Mouse (Mus musculus): ENCODE data around the gene D230025D16Rik. TPM values are rescaled to one million over a fixed set of nuclear protein-coding genes. Genes with fewer than 3 reads are reported as not detected.

Gene D230025D16Rik
- polyA plus RNA-seq, 1 experiment from 2014 or later, result 33.1 TPM

DNA sequence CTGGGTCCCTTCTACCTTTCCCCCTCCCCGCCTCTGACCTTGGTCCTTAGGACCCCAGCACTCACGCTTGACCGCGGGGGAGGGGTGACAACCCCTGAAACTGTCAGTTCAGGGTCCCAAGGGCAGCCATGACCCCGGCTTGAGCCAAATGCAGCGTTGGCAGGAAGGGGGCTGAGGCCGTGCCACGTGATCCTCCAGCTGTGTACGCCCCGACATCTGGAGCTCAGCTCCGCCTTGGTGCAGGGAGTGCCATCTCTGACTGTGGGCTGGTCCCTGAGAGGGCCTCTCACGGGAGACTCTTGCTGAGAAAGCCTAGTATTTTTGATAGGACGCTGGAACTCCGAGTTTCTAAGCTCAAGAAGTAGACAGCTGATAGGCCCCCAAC lies 30.0 kb downstream of the D230025D16Rik start, which contains the start of gene B3gnt9:
Gene B3gnt9, minus strand, starts transcription at position 188 of the 385 bp plus-strand sequence.
- peaks cover 34% of the 10 kb centered on the region for H3K36me3 ChIP-seq (replicated peaks; ENCODE audit: control insufficient read depth, insufficient read depth)
- H3K27me3 ChIP-seq (ENCODE audit: control insufficient read depth, insufficient read depth, low read length), result peaks cover 49% of the 10 kb centered on the region
- whole genome bisulfite sequencing, result 1% methylated on average over 14 of the region's 14 CpGs
- H3K4me2 ChIP-seq (replicated peaks), result peak within 1 kb of the TSS; percentile 98
- peaks cover 16% of the 10 kb centered on the region; the same call in 1 of the 2 replicates for H3K4me1 ChIP-seq (replicated peaks; ENCODE audit: control insufficient read depth, insufficient read depth, low read length)
- peak within 1 kb of the TSS; percentile 72 for H3K9ac ChIP-seq
- H3K4me3 ChIP-seq (replicated peaks; ENCODE audit: low read length), result peak within 1 kb of the TSS; percentile 56
- DNase-seq (ENCODE audit: low spot score), result no peak
- H3K9me3 ChIP-seq (ENCODE audit: control insufficient read depth, low read length), result no peaks in the 10 kb centered on the region
- H3K27ac ChIP-seq, result peak within 1 kb of the TSS; percentile 60
- ATAC-seq (ENCODE audit: low FRiP score), result peak; percentile 11; the same call in 1 of the 2 replicates

DNA sequence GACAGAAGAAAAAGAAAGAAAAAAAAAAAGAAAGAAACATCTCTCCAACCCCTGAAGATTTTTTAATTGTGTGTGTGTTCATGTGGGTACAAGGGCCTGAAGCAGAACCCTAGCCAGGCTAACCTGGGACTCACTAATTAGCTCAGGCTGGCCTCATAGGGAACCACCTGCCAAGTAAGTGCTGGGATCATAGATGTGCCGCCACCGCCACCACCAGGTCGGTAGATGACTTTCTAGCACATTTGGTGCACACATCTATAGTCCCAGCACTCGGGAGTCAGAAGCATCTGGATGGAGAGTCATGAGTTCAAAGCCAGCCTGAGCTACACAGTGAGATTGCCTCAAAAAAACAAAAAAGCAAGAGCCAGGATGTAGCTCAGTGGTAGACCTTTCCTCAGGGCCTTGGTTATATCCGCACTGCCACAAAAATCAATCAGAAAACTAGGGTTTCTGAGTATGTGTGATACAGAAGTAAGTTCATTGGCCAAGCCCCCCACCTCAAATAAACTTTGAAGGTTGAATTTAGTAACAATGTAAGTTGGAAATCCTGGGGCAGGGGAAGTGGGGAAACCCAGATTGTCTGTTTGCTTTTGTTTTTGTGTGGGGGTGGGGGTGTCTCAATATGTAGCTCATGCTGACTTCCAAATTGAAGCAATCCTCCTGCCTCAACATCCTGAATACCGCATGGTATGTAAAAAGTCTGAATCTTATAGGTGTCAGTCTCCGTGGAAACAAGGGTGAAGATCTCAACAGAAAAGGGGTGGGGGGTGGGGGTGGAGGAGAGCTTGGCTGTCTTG lies 32.6 kb downstream of the D230025D16Rik start:
- no peak for DNase-seq (ENCODE audit: low spot score)
- Histone ChIP-seq H3K4me2 (replicated peaks) (no peak overlapping the region), H3K27me3 (ENCODE audit: control insufficient read depth, insufficient read depth, low read length) (peaks cover 73% of the 10 kb centered on the region), H3K4me1 (replicated peaks; ENCODE audit: control insufficient read depth, insufficient read depth, low read length) (peaks cover 16% of the 10 kb centered on the region; the same call in 1 of the 2 replicates), H3K36me3 (replicated peaks; ENCODE audit: control insufficient read depth, insufficient read depth) (peaks cover 10% of the 10 kb centered on the region), H3K9ac (no peak overlapping the region), H3K4me3 (replicated peaks; ENCODE audit: low read length) (no peak overlapping the region), H3K9me3 (ENCODE audit: control insufficient read depth, low read length) (no peaks in the 10 kb centered on the region), H3K27ac (no peak overlapping the region)
- WGBS, result 73% methylated on average over 7 of the region's 7 CpGs
- no peak for ATAC-seq (ENCODE audit: low FRiP score)

DNA sequence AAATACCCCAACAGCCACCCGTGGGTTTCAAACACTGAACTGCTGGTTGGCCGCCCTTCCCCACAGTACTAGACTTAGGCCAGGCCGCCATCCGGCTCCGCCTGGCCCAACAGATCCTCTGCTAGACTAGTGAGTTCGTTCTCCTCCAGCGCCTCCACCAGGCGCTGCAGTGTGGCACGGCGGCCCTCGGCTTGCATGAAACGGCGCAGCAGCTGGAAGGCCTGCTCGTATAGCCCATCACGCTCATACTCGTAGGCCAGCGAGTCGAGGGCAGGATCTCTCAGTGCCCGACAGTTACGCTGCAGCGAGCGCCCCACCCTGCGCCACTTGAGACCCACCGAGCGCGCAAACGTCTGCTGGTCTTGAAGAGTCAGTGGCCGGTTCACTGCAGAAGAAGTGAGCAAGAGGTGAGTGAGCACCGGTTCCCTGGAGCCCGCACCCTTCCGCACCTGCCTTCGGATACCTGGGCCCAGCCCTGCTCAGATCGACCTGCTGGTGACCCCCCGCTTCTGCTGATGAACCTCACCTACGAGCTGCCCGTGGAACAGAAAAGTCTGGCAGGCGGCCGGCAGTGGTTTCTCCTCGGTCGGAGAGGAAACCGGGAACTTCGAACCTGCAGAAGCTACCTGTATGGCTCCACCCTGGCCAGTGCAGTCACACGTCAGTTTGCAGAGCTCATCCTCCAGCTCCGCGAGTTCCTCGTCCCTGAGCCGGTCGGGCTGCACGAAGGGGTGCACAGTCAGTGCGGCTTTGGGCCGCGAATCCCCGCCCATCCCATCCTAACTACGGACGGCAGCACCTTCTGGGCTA lies 34.2 kb downstream of the D230025D16Rik start:
- DNase-seq (ENCODE audit: low spot score), result no peak
- under 1% methylated on average over 55 of the region's 55 CpGs for WGBS

DNA sequence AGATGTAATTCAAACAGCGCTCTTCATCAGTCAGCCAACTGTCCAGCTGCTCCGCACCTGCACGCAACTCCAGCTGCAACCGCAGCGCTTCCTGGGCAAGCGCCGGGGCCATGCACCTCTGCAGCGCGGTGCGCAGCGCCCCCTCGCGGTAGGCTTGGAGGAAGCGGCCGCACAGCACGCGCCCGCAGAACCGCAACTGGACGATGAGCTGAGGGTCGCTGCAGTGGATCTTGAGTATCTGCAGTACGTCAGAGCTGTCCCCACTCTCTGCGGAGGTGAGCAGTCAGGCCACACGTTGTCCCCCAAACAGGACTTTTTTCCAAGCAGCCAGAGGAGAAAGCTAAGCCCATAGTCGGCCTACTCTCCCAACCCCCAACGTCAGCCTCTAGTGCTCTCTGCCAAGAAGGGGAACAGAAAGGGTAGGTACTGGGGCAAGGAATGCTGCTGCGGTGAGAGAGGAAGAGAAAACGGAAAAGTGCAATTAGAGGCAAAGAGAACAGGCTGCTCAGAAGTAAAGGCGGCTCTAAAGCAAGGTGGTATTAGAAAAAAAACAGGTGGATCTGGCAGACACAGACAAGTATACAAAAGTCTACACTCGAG lies 34.9 kb downstream of the D230025D16Rik start:
- no peak overlapping the region for H3K27ac ChIP-seq
- H3K9ac ChIP-seq, result no peak overlapping the region
- no peaks in the 10 kb centered on the region for H3K36me3 ChIP-seq (replicated peaks; ENCODE audit: control insufficient read depth, insufficient read depth)
- 3% methylated on average over 30 of the region's 30 CpGs for WGBS
- H3K4me2 ChIP-seq (replicated peaks), result peak overlapping the region; percentile 68
- peak; percentile 83 for DNase-seq (ENCODE audit: low spot score)
- H3K4me3 ChIP-seq (replicated peaks; ENCODE audit: low read length), result peak overlapping the region; percentile 32
- H3K4me1 ChIP-seq (replicated peaks; ENCODE audit: control insufficient read depth, insufficient read depth, low read length), result peaks cover 15% of the 10 kb centered on the region; the same call in 1 of the 2 replicates
- H3K9me3 ChIP-seq (ENCODE audit: control insufficient read depth, low read length), result no peaks in the 10 kb centered on the region
- ATAC-seq (ENCODE audit: low FRiP score), result peak; percentile 64
- H3K27me3 ChIP-seq (ENCODE audit: control insufficient read depth, insufficient read depth, low read length), result peaks cover 90% of the 10 kb centered on the region

More for the DNA sequence above, 34.2 kb downstream of the D230025D16Rik start:
- Histone ChIP-seq H3K27me3 (ENCODE audit: control insufficient read depth, insufficient read depth, low read length) (peaks cover 87% of the 10 kb centered on the region), H3K36me3 (replicated peaks; ENCODE audit: control insufficient read depth, insufficient read depth) (no peaks in the 10 kb centered on the region), H3K4me3 (replicated peaks; ENCODE audit: low read length) (peak overlapping the region; percentile 32), H3K9me3 (ENCODE audit: control insufficient read depth, low read length) (no peaks in the 10 kb centered on the region), H3K9ac (no peak overlapping the region), H3K4me2 (replicated peaks) (peak overlapping the region; percentile 68), H3K4me1 (replicated peaks; ENCODE audit: control insufficient read depth, insufficient read depth, low read length) (peaks cover 16% of the 10 kb centered on the region; the same call in 1 of the 2 replicates), H3K27ac (no peak overlapping the region)
- ATAC-seq (ENCODE audit: low FRiP score), result peak; percentile 29

DNA sequence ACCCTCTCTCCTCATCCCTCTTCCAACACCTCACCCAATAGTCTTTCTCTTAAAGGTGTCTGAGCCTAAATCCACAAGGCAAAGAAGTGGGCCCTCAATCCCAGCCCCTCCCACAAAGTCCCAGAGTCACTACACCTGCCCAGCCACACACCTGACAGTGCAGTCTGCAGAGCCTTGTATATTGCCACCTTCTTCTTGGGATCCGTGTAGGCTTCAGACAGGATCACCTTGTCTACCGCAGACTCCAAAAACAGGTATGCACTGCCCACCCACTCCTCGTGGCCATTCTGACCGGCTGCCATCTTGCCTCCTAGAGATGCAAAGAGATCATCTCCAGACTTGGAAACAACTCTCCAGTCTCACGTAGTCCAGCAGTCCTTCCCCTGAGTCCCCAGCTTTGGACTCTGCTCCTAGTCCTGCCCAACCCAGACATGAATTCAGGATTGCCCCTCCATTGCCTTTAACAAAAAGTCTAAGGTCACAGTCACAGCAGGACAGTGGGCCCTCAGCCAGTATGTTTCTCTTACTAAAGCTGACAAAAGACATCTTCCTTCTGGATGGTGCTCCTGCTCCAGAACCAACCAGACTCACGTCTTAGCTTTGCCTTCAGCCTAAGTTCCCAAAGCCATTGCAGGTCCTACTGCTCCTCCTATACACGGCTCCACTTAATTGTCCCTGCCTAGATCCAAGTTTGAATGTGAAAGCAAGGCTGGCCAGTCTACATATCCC lies 35.6 kb downstream of the D230025D16Rik start:
- 52% methylated on average over 7 of the region's 7 CpGs for WGBS
- Histone ChIP-seq H3K4me1 (replicated peaks; ENCODE audit: control insufficient read depth, insufficient read depth, low read length) (peaks cover 11% of the 10 kb centered on the region; the same call in 1 of the 2 replicates), H3K9ac (no peak overlapping the region), H3K27ac (no peak overlapping the region), H3K27me3 (ENCODE audit: control insufficient read depth, insufficient read depth, low read length) (peaks cover 90% of the 10 kb centered on the region), H3K4me2 (replicated peaks) (no peak overlapping the region), H3K36me3 (replicated peaks; ENCODE audit: control insufficient read depth, insufficient read depth) (no peaks in the 10 kb centered on the region), H3K4me3 (replicated peaks; ENCODE audit: low read length) (no peak overlapping the region), H3K9me3 (ENCODE audit: control insufficient read depth, low read length) (no peaks in the 10 kb centered on the region)
- ATAC-seq (ENCODE audit: low FRiP score) (no peak), DNase-seq (ENCODE audit: low spot score) (no peak)

DNA sequence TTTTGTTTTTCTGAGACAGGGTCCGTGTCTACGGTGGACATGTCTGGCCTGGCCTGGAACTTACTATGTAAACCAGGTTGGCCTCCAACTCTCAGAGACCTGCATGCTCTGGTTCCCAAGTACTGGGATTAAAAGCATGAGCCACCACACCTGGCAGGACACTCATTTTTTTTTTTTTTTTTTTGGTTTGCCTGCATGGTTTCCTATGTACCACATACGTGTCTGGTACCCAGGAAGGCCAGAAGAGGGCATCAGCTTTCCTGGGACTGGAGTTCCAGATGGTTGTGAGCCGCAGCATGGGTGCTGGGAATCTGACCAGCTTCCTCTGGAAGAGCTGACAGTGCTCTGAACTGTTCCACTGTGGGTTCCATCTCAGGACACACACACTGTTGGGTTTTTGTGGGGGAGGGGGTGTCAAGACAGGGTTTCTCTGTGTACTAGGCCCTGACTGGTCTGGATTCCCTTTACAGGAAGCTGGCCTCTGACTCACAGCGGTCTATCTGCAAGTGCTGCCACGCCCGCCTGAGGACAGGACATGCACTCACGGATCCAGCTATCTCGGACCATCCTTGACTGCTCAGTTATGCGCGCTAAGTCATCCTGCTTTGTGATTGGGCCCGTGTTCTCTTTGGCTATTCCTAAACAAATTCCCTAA lies 36.5 kb downstream of the D230025D16Rik start:
- Histone ChIP-seq H3K4me2 (replicated peaks) (no peak overlapping the region), H3K4me3 (replicated peaks; ENCODE audit: low read length) (no peak overlapping the region), H3K27me3 (ENCODE audit: control insufficient read depth, insufficient read depth, low read length) (peaks cover 90% of the 10 kb centered on the region), H3K27ac (no peak overlapping the region), H3K9ac (no peak overlapping the region), H3K36me3 (replicated peaks; ENCODE audit: control insufficient read depth, insufficient read depth) (no peaks in the 10 kb centered on the region), H3K9me3 (ENCODE audit: control insufficient read depth, low read length) (no peaks in the 10 kb centered on the region), H3K4me1 (replicated peaks; ENCODE audit: control insufficient read depth, insufficient read depth, low read length) (peaks cover 11% of the 10 kb centered on the region; the same call in 1 of the 2 replicates)
- ATAC-seq (ENCODE audit: low FRiP score), result no peak
- 85% methylated on average over 12 of the region's 12 CpGs for WGBS
- no peak for DNase-seq (ENCODE audit: low spot score)

DNA sequence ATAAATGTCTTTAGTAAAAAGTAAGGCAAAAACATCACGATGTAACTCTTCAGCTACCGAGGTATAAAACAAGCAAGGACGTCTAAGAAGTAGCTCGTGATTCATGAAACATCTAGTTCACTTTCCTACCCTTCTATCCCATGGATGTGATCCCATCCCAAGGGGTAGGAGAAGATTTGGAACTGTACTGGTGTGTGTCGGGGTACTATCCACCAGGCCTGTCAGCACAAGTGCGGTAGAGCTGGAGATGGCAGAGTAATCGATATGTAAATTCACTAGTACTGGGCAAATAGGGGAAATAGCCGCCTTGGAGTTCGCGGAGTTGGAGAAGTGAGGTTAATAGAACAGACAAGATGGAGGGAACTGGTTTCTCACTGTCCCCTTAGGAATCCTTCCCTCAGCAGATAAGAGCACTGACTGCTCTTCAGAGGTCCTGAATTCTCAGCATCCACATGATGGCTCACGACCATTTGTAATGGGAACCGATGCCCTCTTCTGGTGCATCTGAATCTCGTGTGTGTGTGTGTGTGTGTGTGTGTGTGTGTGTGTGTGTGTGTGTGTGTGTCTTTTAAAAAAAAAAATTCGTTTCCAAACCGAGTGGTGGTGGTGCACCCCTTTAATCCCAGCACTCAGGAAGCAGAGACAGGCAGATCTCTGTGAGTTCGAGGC lies 38.4 kb downstream of the D230025D16Rik start:
- H3K27ac ChIP-seq, result no peak overlapping the region
- no peaks in the 10 kb centered on the region for H3K36me3 ChIP-seq (replicated peaks; ENCODE audit: control insufficient read depth, insufficient read depth)
- 40% methylated on average over 16 of the region's 16 CpGs for WGBS
- peak overlapping the region; percentile 76; the same call in 1 of the 2 replicates for H3K4me2 ChIP-seq (replicated peaks)
- H3K4me3 ChIP-seq (replicated peaks; ENCODE audit: low read length), result 0 out of 2 replicates have a peak overlapping the region, but pooled peaks have one; percentile 42
- H3K9ac ChIP-seq, result 0 out of 2 replicates have a peak overlapping the region, but pooled peaks have one; percentile 58
- H3K9me3 ChIP-seq (ENCODE audit: control insufficient read depth, low read length), result no peaks in the 10 kb centered on the region
- ATAC-seq (ENCODE audit: low FRiP score) (no peak), DNase-seq (ENCODE audit: low spot score) (no peak)
- peaks cover 92% of the 10 kb centered on the region for H3K27me3 ChIP-seq (ENCODE audit: control insufficient read depth, insufficient read depth, low read length)
- H3K4me1 ChIP-seq (replicated peaks; ENCODE audit: control insufficient read depth, insufficient read depth, low read length), result peaks cover 18% of the 10 kb centered on the region; the same call in 1 of the 2 replicates

All from hindbrain, embryonic 14.5 days (tissue).